Mouse (Mus musculus) ES-Bruce4 (cell line): ENCODE data around the gene Frmd8.

Source experiments
- CTCF ChIP-seq: IDR thresholded peaks from one replicate; pipeline ENCODE4 v1.8.1; 2011; ENCODE audit warnings: low read depth, low read length
- EP300 ChIP-seq: IDR thresholded peaks from 2 replicates; pipeline ENCODE4 v1.6.1; 2011; ENCODE audit warnings: low read depth, low read length; ENCODE audit not compliant: insufficient read depth

- TF ChIP-seq CTCF (no peak), EP300 (no peak)
Measured at GRCm38 (mm10) chr19:5922119-5922942, 47.3 kb upstream of the Frmd8 start.
